Mouse (Mus musculus): ENCODE results near the gene Homez. TPM values are rescaled to one million over a fixed set of nuclear protein-coding genes. Genes with fewer than 3 reads are reported as not detected.
A peak's percentile ranks its signal among the peaks of the same experiment; 100 is the strongest.

Homez gene
- polyA plus RNA-seq, 1 experiment, result 16.8 TPM

GRCm38 (mm10) chr14:54876539-54877047, 5.8 kb upstream of the Homez start:
- Histone ChIP-seq H3K9ac (ENCODE audit: low read depth, poor library complexity, severe bottlenecking) (peak overlapping the region; percentile 74), H3K36me3 (ENCODE audit: control insufficient read depth, insufficient read depth, low read length, poor library complexity, severe bottlenecking) (no peaks in the 10 kb centered on the region), H3K27me3 (ENCODE audit: control insufficient read depth, insufficient read depth, low read length, poor library complexity, severe bottlenecking) (no peaks in the 10 kb centered on the region), H3K9me3 (replicated peaks; ENCODE audit: control insufficient read depth, insufficient read depth, low read length, poor library complexity, severe bottlenecking) (no peaks in the 10 kb centered on the region), H3K4me1 (ENCODE audit: control insufficient read depth, insufficient read depth, low read length) (no peaks in the 10 kb centered on the region), H3K4me3 (ENCODE audit: low read depth, low read length) (peak overlapping the region; percentile 70), H3K27ac (ENCODE audit: insufficient read depth, low read length) (no peak overlapping the region)
- TF ChIP-seq CTCF (IDR thresholded peaks at IDR 0.05; ENCODE audit: low read depth, low read length), result no peak
- TF ChIP-seq POLR2A (IDR thresholded peaks at IDR 0.05; ENCODE audit: insufficient read depth, low read length), result no peak
- no peak for TF ChIP-seq EP300 (IDR thresholded peaks at IDR 0.05; ENCODE audit: insufficient read depth, low read depth, low read length)

- Histone ChIP-seq H3K9ac (ENCODE audit: low read depth, poor library complexity, severe bottlenecking) (peak overlapping the region; percentile 74), H3K27ac (ENCODE audit: insufficient read depth, low read length) (no peak overlapping the region; the same call in 1 of the 2 replicates), H3K4me1 (ENCODE audit: control insufficient read depth, insufficient read depth, low read length) (no peaks in the 10 kb centered on the region), H3K36me3 (ENCODE audit: control insufficient read depth, insufficient read depth, low read length, poor library complexity, severe bottlenecking) (no peaks in the 10 kb centered on the region), H3K9me3 (replicated peaks; ENCODE audit: control insufficient read depth, insufficient read depth, low read length, poor library complexity, severe bottlenecking) (no peaks in the 10 kb centered on the region), H3K4me3 (ENCODE audit: low read depth, low read length) (peak overlapping the region; percentile 70), H3K27me3 (ENCODE audit: control insufficient read depth, insufficient read depth, low read length, poor library complexity, severe bottlenecking) (no peaks in the 10 kb centered on the region)
- TF ChIP-seq POLR2A (IDR thresholded peaks at IDR 0.05; ENCODE audit: insufficient read depth, low read length) (no peak), CTCF (IDR thresholded peaks at IDR 0.05; ENCODE audit: low read depth, low read length) (no peak), EP300 (IDR thresholded peaks at IDR 0.05; ENCODE audit: insufficient read depth, low read depth, low read length) (no peak)
These were observed 5.2 kb upstream of the Homez start for GRCm38 (mm10) chr14:54875844-54876538.

- Histone ChIP-seq H3K4me3 (ENCODE audit: low read depth, low read length) (no peak overlapping the region), H3K4me1 (ENCODE audit: control insufficient read depth, insufficient read depth, low read length) (no peaks in the 10 kb centered on the region), H3K36me3 (ENCODE audit: control insufficient read depth, insufficient read depth, low read length, poor library complexity, severe bottlenecking) (no peaks in the 10 kb centered on the region), H3K9ac (ENCODE audit: low read depth, poor library complexity, severe bottlenecking) (no peak overlapping the region), H3K27me3 (ENCODE audit: control insufficient read depth, insufficient read depth, low read length, poor library complexity, severe bottlenecking) (no peaks in the 10 kb centered on the region), H3K27ac (ENCODE audit: insufficient read depth, low read length) (no peak overlapping the region), H3K9me3 (replicated peaks; ENCODE audit: control insufficient read depth, insufficient read depth, low read length, poor library complexity, severe bottlenecking) (no peaks in the 10 kb centered on the region)
- TF ChIP-seq POLR2A (IDR thresholded peaks at IDR 0.05; ENCODE audit: insufficient read depth, low read length) (no peak), CTCF (IDR thresholded peaks at IDR 0.05; ENCODE audit: low read depth, low read length) (no peak), EP300 (IDR thresholded peaks at IDR 0.05; ENCODE audit: insufficient read depth, low read depth, low read length) (no peak)
These were observed 3.4 kb upstream of the Homez start for GRCm38 (mm10) chr14:54874165-54874564.

GRCm38 (mm10) chr14:54868026-54868425, 2.7 kb downstream of the Homez start:
- TF ChIP-seq EP300 (IDR thresholded peaks at IDR 0.05; ENCODE audit: insufficient read depth, low read depth, low read length) (no peak), CTCF (IDR thresholded peaks at IDR 0.05; ENCODE audit: low read depth, low read length) (no peak), POLR2A (IDR thresholded peaks at IDR 0.05; ENCODE audit: insufficient read depth, low read length) (no peak)
- Histone ChIP-seq H3K4me3 (ENCODE audit: low read depth, low read length) (no peak overlapping the region), H3K36me3 (ENCODE audit: control insufficient read depth, insufficient read depth, low read length, poor library complexity, severe bottlenecking) (no peaks in the 10 kb centered on the region), H3K9me3 (replicated peaks; ENCODE audit: control insufficient read depth, insufficient read depth, low read length, poor library complexity, severe bottlenecking) (no peaks in the 10 kb centered on the region), H3K9ac (ENCODE audit: low read depth, poor library complexity, severe bottlenecking) (no peak overlapping the region), H3K27me3 (ENCODE audit: control insufficient read depth, insufficient read depth, low read length, poor library complexity, severe bottlenecking) (no peaks in the 10 kb centered on the region), H3K27ac (ENCODE audit: insufficient read depth, low read length) (no peak overlapping the region), H3K4me1 (ENCODE audit: control insufficient read depth, insufficient read depth, low read length) (no peaks in the 10 kb centered on the region)

- Histone ChIP-seq H3K4me3 (ENCODE audit: low read depth, low read length) (no peak overlapping the region), H3K4me1 (ENCODE audit: control insufficient read depth, insufficient read depth, low read length) (no peaks in the 10 kb centered on the region), H3K27me3 (ENCODE audit: control insufficient read depth, insufficient read depth, low read length, poor library complexity, severe bottlenecking) (no peaks in the 10 kb centered on the region), H3K9me3 (replicated peaks; ENCODE audit: control insufficient read depth, insufficient read depth, low read length, poor library complexity, severe bottlenecking) (no peaks in the 10 kb centered on the region), H3K27ac (ENCODE audit: insufficient read depth, low read length) (no peak overlapping the region), H3K9ac (ENCODE audit: low read depth, poor library complexity, severe bottlenecking) (no peak overlapping the region), H3K36me3 (ENCODE audit: control insufficient read depth, insufficient read depth, low read length, poor library complexity, severe bottlenecking) (no peaks in the 10 kb centered on the region)
- TF ChIP-seq CTCF (IDR thresholded peaks at IDR 0.05; ENCODE audit: low read depth, low read length) (peak; percentile 95), POLR2A (IDR thresholded peaks at IDR 0.05; ENCODE audit: insufficient read depth, low read length) (no peak)
These were observed 3.8 kb downstream of the Homez start for GRCm38 (mm10) chr14:54866936-54867335.

- no peaks in the 10 kb centered on the region for H3K9me3 ChIP-seq (replicated peaks; ENCODE audit: control insufficient read depth, insufficient read depth, low read length, poor library complexity, severe bottlenecking)
- no peaks in the 10 kb centered on the region for H3K4me1 ChIP-seq (ENCODE audit: control insufficient read depth, insufficient read depth, low read length)
- no peaks in the 10 kb centered on the region for H3K36me3 ChIP-seq (ENCODE audit: control insufficient read depth, insufficient read depth, low read length, poor library complexity, severe bottlenecking)
- TF ChIP-seq CTCF (IDR thresholded peaks at IDR 0.05; ENCODE audit: low read depth, low read length) (no peak), EP300 (IDR thresholded peaks at IDR 0.05; ENCODE audit: insufficient read depth, low read depth, low read length) (no peak), POLR2A (IDR thresholded peaks at IDR 0.05; ENCODE audit: insufficient read depth, low read length) (no peak)
- H3K27ac ChIP-seq (ENCODE audit: insufficient read depth, low read length), result no peak overlapping the region
- H3K9ac ChIP-seq (ENCODE audit: low read depth, poor library complexity, severe bottlenecking), result no peak overlapping the region
- H3K4me3 ChIP-seq (ENCODE audit: low read depth, low read length), result no peak overlapping the region
- H3K27me3 ChIP-seq (ENCODE audit: control insufficient read depth, insufficient read depth, low read length, poor library complexity, severe bottlenecking), result no peaks in the 10 kb centered on the region
These were observed 4.5 kb downstream of the Homez start for GRCm38 (mm10) chr14:54866268-54866667.

All from ES-Bruce4 (cell line).